Mouse (Mus musculus) adrenal gland, postnatal 14 days (tissue): ENCODE results near the gene Pld1. TPM values are rescaled to one million over a fixed set of nuclear protein-coding genes. Genes with fewer than 3 reads are reported as not detected.
A peak's percentile ranks its signal among the peaks of the same experiment; 100 is the strongest.

Experiments used
- DNase-seq: peaks from one replicate; pipeline ENCODE4 v3.0.0; 2021; ENCODE audit warnings: mixed read lengths
- long read RNA-seq, 2 experiments: library from polyadenylated mRNA; stranded (forward); transcript quantifications; one replicate each; pipeline ENCODE4 v2.0.0; 2021
- total RNA-seq: library from RNA; stranded (reverse); gene quantifications from 2 replicates; pipeline ENCODE4 v1.2.3, GENCODE M21; 2021

Pld1 gene
- 9.6 and 10.8 TPM in 2 replicates for total RNA-seq
- long read RNA-seq, experiment 1, result 0 reads
- long read RNA-seq, experiment 2, result 0 reads

- DNase-seq, result peak; percentile 82
Observed at GRCm38 (mm10) chr3:27938381-27939323, at the start of gene Pld1. TSS of gene Pld1 (plus strand) at chr3:27938695.

GRCm38 (mm10) chr3:27896318-27896892, 42.1 kb upstream of the Pld1 start, which contains the start of gene Tmem212:
TSS of gene Tmem212 (minus strand) at chr3:27896368.
- no peak for DNase-seq

- no peak for DNase-seq
Observed at GRCm38 (mm10) chr3:27898178-27898577, 40.3 kb upstream of the Pld1 start.

GRCm38 (mm10) chr3:27899012-27899726, 39.3 kb upstream of the Pld1 start:
- DNase-seq, result peak; percentile 25

- no peak for DNase-seq
Observed at GRCm38 (mm10) chr3:27901846-27902245, 36.6 kb upstream of the Pld1 start.

GRCm38 (mm10) chr3:27904659-27905330, 33.7 kb upstream of the Pld1 start:
- no peak for DNase-seq

GRCm38 (mm10) chr3:27906647-27907209, 31.8 kb upstream of the Pld1 start:
- DNase-seq, result no peak

- DNase-seq, result no peak
Observed at GRCm38 (mm10) chr3:27907301-27907700, 31.2 kb upstream of the Pld1 start.

- DNase-seq, result no peak
Observed at GRCm38 (mm10) chr3:27908316-27908715, 30.2 kb upstream of the Pld1 start.

- DNase-seq, result no peak
Observed at GRCm38 (mm10) chr3:27909016-27909415, 29.5 kb upstream of the Pld1 start.

GRCm38 (mm10) chr3:27918656-27919436, 19.6 kb upstream of the Pld1 start:
- DNase-seq, result no peak

- no peak for DNase-seq
Observed at GRCm38 (mm10) chr3:27921268-27922020, 17.1 kb upstream of the Pld1 start.

- DNase-seq, result no peak
Observed at GRCm38 (mm10) chr3:27924037-27924436, 14.5 kb upstream of the Pld1 start.

GRCm38 (mm10) chr3:27929219-27929618, 9.3 kb upstream of the Pld1 start:
- no peak for DNase-seq

- no peak for DNase-seq
Observed at GRCm38 (mm10) chr3:27932391-27932790, 6.1 kb upstream of the Pld1 start.

- DNase-seq, result no peak
Observed at GRCm38 (mm10) chr3:27935644-27936043, 2.9 kb upstream of the Pld1 start.

- DNase-seq, result no peak
Observed at GRCm38 (mm10) chr3:27936731-27937130, 1.8 kb upstream of the Pld1 start.

GRCm38 (mm10) chr3:27937144-27938110, 1.1 kb upstream of the Pld1 start:
- no peak for DNase-seq

- no peak for DNase-seq
Observed at GRCm38 (mm10) chr3:27941634-27942033, 3.1 kb downstream of the Pld1 start.
